Mouse (Mus musculus) embryonic stem cell, embryonic (primary cell): ENCODE data around the gene Ogg1.

ENCODE experiments used
- CTCF ChIA-PET, 4 experiments: fragments of 300-600 bp in 2 of 4; fragments of 350-600 bp in 2 of 4; sonication (Branson Sonifier 250); formaldehyde crosslinking; loops; one replicate each; lab custom pipeline; 2022; ENCODE audit warnings: inconsistent platforms in 2 of 4; lab: Charles Lee
- POLR2A ChIA-PET, 4 experiments: fragments of 300-600 bp in 2 of 4; fragments of 350-600 bp in 2 of 4; sonication (Branson Sonifier 250); formaldehyde crosslinking; loops; one replicate each; lab custom pipeline; 2022; ENCODE audit warnings: antibody characterized with exemption in 4 of 4, inconsistent platforms in 1 of 4; lab: Charles Lee

Ogg1 gene

DNA sequence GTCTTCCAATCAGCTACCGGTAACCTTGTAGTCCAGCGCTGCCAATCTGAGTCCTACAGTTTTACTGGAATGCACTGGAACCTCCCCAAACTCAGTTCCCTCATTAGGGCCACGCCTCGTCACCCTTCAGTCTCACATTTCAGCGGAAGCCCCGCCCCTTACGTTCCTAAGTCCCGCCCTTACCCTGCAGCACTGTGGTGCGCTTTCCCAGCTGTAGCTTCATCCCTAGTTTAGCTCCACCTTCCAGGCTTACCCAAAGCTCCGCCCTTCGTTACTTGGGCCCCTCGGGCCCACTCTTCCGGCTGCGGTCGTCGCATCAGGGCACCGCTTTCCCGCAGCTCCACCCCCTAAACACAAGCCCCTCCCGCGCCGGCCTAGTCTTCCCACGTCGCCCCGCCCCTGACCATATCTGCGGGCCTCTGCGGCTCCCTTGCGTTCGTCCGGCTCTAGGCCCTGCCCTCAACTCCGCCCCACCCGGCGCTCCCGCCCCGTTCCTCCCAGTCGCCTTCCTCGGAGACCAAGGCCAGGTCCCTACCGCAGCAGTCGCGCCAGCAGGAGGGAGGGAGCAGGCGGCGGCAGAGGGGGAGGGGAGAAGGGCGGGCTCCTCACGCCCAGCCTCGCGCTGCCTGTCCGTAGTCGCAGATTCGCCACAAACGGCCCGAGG lies 20.3 kb upstream of the Ogg1 start:
- POLR2A ChIA-PET, result interaction anchor here (0.6 to 6.2 kb wide), 98 partner anchors 9 to 610 kb away, joined by 3 to 72 read pairs (median 4); partner anchors contain the start of genes Camk1 (in 2 of the 4), Cpne9 (in 2 of the 4), Mtmr14 (in 2 of the 4) and Ogg1 (in 2 of the 4)
- CTCF ChIA-PET, result interaction anchor here in 3 of 4 experiments (0.6 to 1.4 kb wide), 12 partner anchors 9 to 268 kb away, joined by 3 to 8 read pairs (median 3); partner anchors contain the start of gene Thumpd3 (in 1 of the 3)

DNA sequence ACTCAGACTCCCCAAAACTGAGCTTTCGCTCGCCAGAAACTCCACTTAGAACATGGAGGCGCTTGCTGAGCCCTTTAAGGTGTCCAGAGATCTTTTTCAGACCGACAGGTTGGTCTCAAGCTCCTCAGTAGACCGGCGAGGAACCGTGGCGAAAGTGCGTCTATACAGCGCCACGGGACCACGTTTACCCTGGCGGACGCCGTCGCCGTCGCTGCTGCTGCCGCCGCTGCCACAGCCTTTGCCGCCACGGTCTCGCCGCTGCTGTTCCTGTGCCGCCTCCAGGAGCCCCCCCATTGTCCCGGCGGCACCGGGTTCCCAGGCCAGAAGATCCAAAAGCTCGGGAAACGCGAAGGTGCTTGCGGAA lies 19.8 kb upstream of the Ogg1 start, which contains the start of gene Brpf1:
TSS of gene Brpf1 (plus strand) at position 152 of the 364 bp plus-strand sequence.
- CTCF ChIA-PET, result interaction anchor here in 1 of 4 experiments (0.9 to 1.4 kb wide), 4 partner anchors 10 to 46 kb away, joined by 3 to 8 read pairs (median 4); no protein-coding TSS in a partner anchor
- POLR2A ChIA-PET, result interaction anchor here (0.8 to 6.2 kb wide), 70 partner anchors 9 to 611 kb away, joined by 3 to 72 read pairs (median 6); partner anchors contain the start of genes Ogg1 (in 3 of the 4), Camk1 (in 2 of the 4), Cpne9 (in 2 of the 4) and Mtmr14 (in 2 of the 4)

GRCm38 (mm10) chr6:113307481-113308121 lies 19.2 kb upstream of the Ogg1 start:
- CTCF ChIA-PET, result no interaction called here

GRCm38 (mm10) chr6:113308141-113308540 lies 18.6 kb upstream of the Ogg1 start:
- ChIA-PET POLR2A (interaction anchor here in 3 of 4 experiments (0.6 to 6.2 kb wide), 27 partner anchors 8 to 935 kb away, joined by 3 to 72 read pairs (median 5); partner anchors contain the start of genes Ogg1 (in 3 of the 3), Camk1 (in 1 of the 3), Cpne9 (in 1 of the 3) and Setd5 (in 1 of the 3)), CTCF (interaction anchor here in 1 of 4 experiments (0.7 kb wide), 1 partner anchor 238 kb away, joined by 3 read pairs; no protein-coding TSS in a partner anchor)

More at GRCm38 (mm10) chr6:113307481-113308121, 19.2 kb upstream of the Ogg1 start:
- POLR2A ChIA-PET, result interaction anchor here in 3 of 4 experiments (0.7 to 6.2 kb wide), 44 partner anchors 9 to 611 kb away, joined by 3 to 72 read pairs (median 6); partner anchors contain the start of genes Ogg1 (in 3 of the 3), Camk1 (in 1 of the 3), Cpne9 (in 1 of the 3) and Il17rc (in 1 of the 3)

DNA sequence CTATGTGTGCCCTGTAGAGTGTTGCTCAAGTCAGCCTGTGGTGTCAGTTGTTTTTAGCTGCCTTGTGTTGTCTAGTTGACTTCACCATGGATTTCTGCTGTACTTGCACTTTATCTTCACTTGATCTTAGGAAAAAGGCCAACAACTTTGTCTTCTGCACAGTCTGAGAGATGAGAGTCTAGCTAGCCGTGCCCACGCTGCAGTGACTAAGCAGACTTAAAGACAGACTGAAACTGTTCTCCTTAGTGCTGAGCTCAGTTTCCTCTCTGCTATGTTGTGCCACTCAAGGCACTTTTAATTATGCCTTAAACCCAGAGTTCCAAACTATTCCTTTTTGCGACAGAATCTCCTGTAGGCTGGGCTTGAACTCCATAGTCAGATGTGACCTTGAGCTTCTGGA lies 10.8 kb upstream of the Ogg1 start:
- ChIA-PET CTCF (interaction anchor here in 3 of 4 experiments (0.5 to 1.5 kb wide), 6 partner anchors 10 to 259 kb away, joined by 3 to 4 read pairs (median 4); no protein-coding TSS in a partner anchor), POLR2A (interaction anchor here in 2 of 4 experiments (0.9 to 3.3 kb wide), 9 partner anchors 9 to 228 kb away, joined by 3 to 30 read pairs (median 10); partner anchors contain the start of genes Brpf1 (in 2 of the 2) and Ogg1 (in 2 of the 2))

DNA sequence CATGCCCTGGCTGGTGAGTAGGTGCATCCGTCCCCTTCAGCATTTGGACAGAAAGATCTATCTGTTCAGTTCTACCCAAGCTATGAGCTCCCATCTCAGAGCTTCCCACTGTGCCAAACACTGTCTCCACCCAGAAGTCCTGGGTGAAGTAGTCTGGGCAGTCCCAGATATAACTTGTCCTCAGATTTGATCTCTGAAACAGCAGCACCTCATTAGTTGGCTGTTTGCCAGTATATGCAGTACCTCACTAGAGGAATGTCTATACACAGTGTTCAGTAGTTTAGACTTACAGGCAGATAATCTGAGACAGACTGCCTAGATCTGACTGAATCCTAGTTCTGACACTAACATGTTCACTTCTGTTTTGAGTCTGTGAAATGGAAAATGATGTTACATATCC lies 2.6 kb downstream of the Ogg1 start:
- ChIA-PET CTCF (no interaction called here), POLR2A (interaction anchor here in 1 of 4 experiments (1.1 kb wide), 1 partner anchor 22 kb away, joined by 6 read pairs; the partner anchor contains the start of gene Brpf1)

GRCm38 (mm10) chr6:113330547-113330946 lies 3.8 kb downstream of the Ogg1 start:
- ChIA-PET CTCF (interaction anchor here in 1 of 4 experiments (0.5 kb wide), 1 partner anchor 12 kb away, joined by 3 read pairs; no protein-coding TSS in a partner anchor), POLR2A (interaction anchor here in 2 of 4 experiments (1.1 to 1.3 kb wide), 4 partner anchors 11 to 24 kb away, joined by 3 to 6 read pairs (median 4); partner anchors contain the start of gene Brpf1 (in 1 of the 2))

GRCm38 (mm10) chr6:113331721-113332120 lies 4.9 kb downstream of the Ogg1 start:
- POLR2A ChIA-PET, result interaction anchor here in 2 of 4 experiments (0.9 to 1.1 kb wide), 5 partner anchors 9 to 94 kb away, joined by 3 read pairs; partner anchors contain the start of gene Mtmr14 (in 1 of the 2)
- CTCF ChIA-PET, result no interaction called here

DNA sequence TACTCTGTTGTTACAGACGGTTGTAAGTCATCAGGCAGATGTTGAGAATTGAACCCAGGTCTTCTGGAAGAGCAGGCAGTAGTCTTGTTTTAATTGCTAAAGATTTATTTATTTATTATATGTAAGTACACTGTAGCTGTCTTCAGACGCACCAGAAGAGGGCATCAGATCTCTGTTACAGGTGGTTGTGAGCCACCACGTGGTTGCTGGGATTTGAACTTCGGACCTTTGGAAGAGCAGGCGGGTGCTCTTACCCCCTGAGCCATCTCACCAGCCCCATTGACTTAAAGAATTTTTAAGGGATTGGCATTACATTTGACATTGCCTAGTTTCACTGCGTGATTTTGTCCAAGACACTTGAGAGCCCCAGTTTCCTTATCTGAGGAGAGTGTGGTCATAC lies 6.0 kb downstream of the Ogg1 start:
- ChIA-PET CTCF (interaction anchor here in 2 of 4 experiments (0.6 to 1.0 kb wide), 3 partner anchors 59 to 95 kb away, joined by 3 read pairs; no protein-coding TSS in a partner anchor), POLR2A (interaction anchor here in 2 of 4 experiments (1.0 to 1.4 kb wide), 6 partner anchors 12 to 62 kb away, joined by 3 to 6 read pairs (median 3); partner anchors contain the start of gene Camk1 (in 1 of the 2))

DNA sequence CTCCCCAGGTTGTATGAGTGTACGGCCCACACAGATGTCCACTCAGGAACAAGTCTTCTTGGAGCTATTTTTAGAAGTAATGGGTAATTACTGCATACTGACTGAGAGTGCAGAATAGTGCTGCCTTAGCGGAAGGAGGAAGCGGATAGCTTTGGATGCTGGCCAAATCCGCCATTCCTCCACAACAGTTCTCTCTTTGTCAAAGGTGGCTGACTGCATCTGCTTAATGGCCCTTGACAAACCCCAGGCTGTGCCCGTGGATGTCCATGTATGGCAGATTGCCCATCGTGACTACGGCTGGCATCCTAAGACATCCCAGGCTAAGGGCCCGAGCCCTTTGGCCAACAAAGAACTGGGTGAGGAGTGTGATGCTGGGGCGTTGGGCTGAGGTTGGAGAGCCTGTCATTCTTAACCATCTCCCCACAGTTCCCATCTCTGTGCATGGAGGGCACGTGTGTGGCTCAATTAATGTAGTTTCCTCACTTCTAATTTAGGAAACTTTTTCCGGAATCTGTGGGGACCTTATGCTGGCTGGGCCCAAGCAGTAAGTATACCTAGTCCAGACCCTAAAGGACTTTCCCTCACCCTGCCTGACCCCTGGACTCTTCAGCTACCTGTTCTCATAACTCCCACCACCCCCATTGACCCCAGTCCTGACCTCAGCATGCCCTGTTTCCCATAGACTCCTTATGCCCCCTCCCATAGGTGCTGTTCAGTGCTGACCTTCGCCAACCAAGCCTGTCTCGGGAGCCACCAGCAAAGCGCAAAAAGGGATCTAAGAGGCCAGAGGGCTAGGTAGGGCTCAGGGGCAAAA lies 6.6 kb downstream of the Ogg1 start:
- CTCF ChIA-PET, result interaction anchor here in 2 of 4 experiments (0.6 to 1.0 kb wide), 3 partner anchors 59 to 94 kb away, joined by 3 read pairs; no protein-coding TSS in a partner anchor
- POLR2A ChIA-PET, result interaction anchor here in 3 of 4 experiments (0.6 to 1.4 kb wide), 10 partner anchors 11 to 594 kb away, joined by 3 to 6 read pairs (median 4); partner anchors contain the start of genes Brpf1 (in 1 of the 3) and Camk1 (in 1 of the 3)

- ChIA-PET CTCF (no interaction called here), POLR2A (interaction anchor here in 3 of 4 experiments (0.6 to 1.2 kb wide), 8 partner anchors 18 to 595 kb away, joined by 3 to 5 read pairs (median 4); partner anchors contain the start of gene Brpf1 (in 1 of the 3))
Measured at GRCm38 (mm10) chr6:113334216-113334615, 7.4 kb downstream of the Ogg1 start.

- CTCF ChIA-PET, result interaction anchor here in 2 of 4 experiments (0.6 kb wide), 2 partner anchors 8 to 15 kb away, joined by 3 to 4 read pairs; no protein-coding TSS in a partner anchor
- POLR2A ChIA-PET, result interaction anchor here in 2 of 4 experiments (0.5 to 0.9 kb wide), 6 partner anchors 29 to 55 kb away, joined by 3 to 4 read pairs (median 3); no protein-coding TSS in a partner anchor
Measured at GRCm38 (mm10) chr6:113336852-113337620, 10.3 kb downstream of the Ogg1 start.

- ChIA-PET POLR2A (interaction anchor here in 2 of 4 experiments (0.7 to 3.2 kb wide), 7 partner anchors 8 to 51 kb away, joined by 3 to 9 read pairs (median 4); partner anchors contain the start of gene Ogg1 (in 1 of the 2)), CTCF (no interaction called here)
Measured at GRCm38 (mm10) chr6:113341574-113341973, 14.8 kb downstream of the Ogg1 start.

GRCm38 (mm10) chr6:113342297-113342696 lies 15.5 kb downstream of the Ogg1 start:
- ChIA-PET POLR2A (interaction anchor here in 3 of 4 experiments (0.5 to 1.9 kb wide), 11 partner anchors 15 to 198 kb away, joined by 3 to 7 read pairs (median 3); partner anchors contain the start of gene Ogg1 (in 1 of the 3)), CTCF (interaction anchor here in 2 of 4 experiments (0.7 kb wide), 2 partner anchors 12 to 342 kb away, joined by 3 to 8 read pairs; no protein-coding TSS in a partner anchor)
